Mouse (Mus musculus): ENCODE measurements around the gene Usp37. TPM values are rescaled to one million over a fixed set of nuclear protein-coding genes. Genes with fewer than 3 reads are reported as not detected.
A peak's percentile ranks its signal among the peaks of the same experiment; 100 is the strongest.

Gene Usp37
- polyA plus RNA-seq, 1 experiment from 2014 or later, result 8.3 TPM

- Histone ChIP-seq H3K9ac (ENCODE audit: low read length) (peak within 1 kb of the TSS; percentile 100), H3K4me1 (replicated peaks; ENCODE audit: control insufficient read depth, insufficient read depth) (peaks cover 3% of the 10 kb centered on the region)
- peak; percentile 99 for DNase-seq (ENCODE audit: low spot score)
Measured at GRCm38 (mm10) chr1:74390924-74391748, 152.9 kb downstream of the Usp37 start, which contains the start of gene Ctdsp1. Gene Ctdsp1, plus strand, starts transcription at chr1:74391509.

DNA sequence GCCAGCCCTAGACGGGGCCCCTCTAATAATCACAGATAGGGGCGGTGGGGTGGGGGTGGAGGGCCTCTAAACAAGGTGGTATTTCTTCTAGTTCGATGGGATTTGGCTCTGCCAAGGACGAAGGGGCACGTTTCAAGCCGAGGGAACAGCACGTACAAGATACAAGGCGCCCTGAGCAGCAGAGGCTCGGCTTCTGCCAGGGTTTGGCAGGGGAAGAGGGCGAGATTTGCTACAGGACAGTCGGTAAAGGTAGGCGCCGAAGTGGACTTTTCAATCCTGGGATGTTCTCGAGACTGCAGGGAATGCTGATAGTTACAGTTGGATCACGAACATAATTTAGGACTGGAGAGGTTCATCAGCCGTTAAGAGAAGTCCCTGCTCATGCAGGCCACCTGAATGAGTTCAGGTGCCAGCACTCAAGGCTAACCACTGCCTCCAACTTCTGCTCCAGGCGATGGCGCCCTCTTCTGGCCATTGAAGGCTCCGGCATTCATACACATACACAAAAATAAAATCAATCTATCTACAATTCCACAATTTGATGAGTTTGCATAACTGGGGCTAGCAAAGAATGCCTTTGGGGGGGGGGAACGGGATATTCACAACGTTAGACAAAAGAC, 153.7 kb downstream of the Usp37 start:
- peaks cover 11% of the 10 kb centered on the region for H3K36me3 ChIP-seq (ENCODE audit: control insufficient read depth, insufficient read depth, low read length)
- peak overlapping the region; percentile 54 for H3K9ac ChIP-seq (ENCODE audit: low read length)
- no peaks in the 10 kb centered on the region for H3K9me3 ChIP-seq (ENCODE audit: control insufficient read depth, low read length)
- peaks cover 3% of the 10 kb centered on the region for H3K4me1 ChIP-seq (replicated peaks; ENCODE audit: control insufficient read depth, insufficient read depth)
- TF ChIP-seq CTCF (IDR thresholded peaks at IDR 0.05; ENCODE audit: low read depth) (peak; percentile 87), EP300 (optimal IDR thresholded peaks at IDR 0.05) (no peak)
- H3K27me3 ChIP-seq (ENCODE audit: control insufficient read depth, insufficient read depth, low read length), result no peaks in the 10 kb centered on the region
- peak overlapping the region; percentile 100 for H3K27ac ChIP-seq (replicated peaks)
- 3% methylated on average over 21 of the region's 21 CpGs for WGBS
- no peak for ATAC-seq (ENCODE audit: low FRiP score, low TSS enrichment)
- DNase-seq (ENCODE audit: low spot score), result peak; percentile 81
- H3K4me3 ChIP-seq (ENCODE audit: low read depth, low read length), result peak overlapping the region; percentile 91
- peak overlapping the region; percentile 96 for H3K4me2 ChIP-seq (replicated peaks; ENCODE audit: low read depth)

More at GRCm38 (mm10) chr1:74390924-74391748, 152.9 kb downstream of the Usp37 start, which contains the start of gene Ctdsp1:
- 3% methylated on average over 48 of the region's 51 CpGs for WGBS
- Histone ChIP-seq H3K4me2 (replicated peaks; ENCODE audit: low read depth) (peak within 1 kb of the TSS; percentile 96), H3K36me3 (ENCODE audit: control insufficient read depth, insufficient read depth, low read length) (peaks cover 11% of the 10 kb centered on the region), H3K9me3 (ENCODE audit: control insufficient read depth, low read length) (no peaks in the 10 kb centered on the region), H3K4me3 (ENCODE audit: low read depth, low read length) (peak within 1 kb of the TSS; percentile 91), H3K27ac (replicated peaks) (peak within 1 kb of the TSS; percentile 100), H3K27me3 (ENCODE audit: control insufficient read depth, insufficient read depth, low read length) (no peaks in the 10 kb centered on the region)
- TF ChIP-seq CTCF (IDR thresholded peaks at IDR 0.05; ENCODE audit: low read depth), result peak; percentile 42; the same call in 1 of the 2 replicates
- peak; percentile 91 for TF ChIP-seq EP300 (optimal IDR thresholded peaks at IDR 0.05)
- ATAC-seq (ENCODE audit: low FRiP score, low TSS enrichment), result peak; percentile 85

DNA sequence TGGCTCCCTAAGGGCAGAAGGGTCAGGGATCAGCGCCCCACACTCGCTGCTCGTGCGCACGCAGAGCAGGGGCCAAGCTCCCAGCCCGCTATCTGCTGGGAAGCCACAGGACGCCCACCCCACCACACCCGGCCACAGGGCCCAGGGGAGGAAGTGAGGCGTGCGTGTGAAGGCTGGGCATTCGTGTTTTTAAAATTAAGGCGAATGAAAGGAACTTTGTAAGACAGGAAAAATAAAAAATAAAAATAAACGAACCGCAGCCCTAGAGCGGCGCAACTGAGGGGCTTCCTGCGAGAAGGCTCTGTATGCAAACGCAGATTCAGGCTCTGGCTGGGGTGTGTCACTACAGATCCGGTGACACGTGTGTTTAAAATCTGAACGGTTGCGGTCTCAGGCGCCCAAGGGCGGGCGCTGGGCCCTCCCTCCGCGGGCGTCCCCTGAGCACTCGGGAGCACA, 154.2 kb downstream of the Usp37 start:
- no peaks in the 10 kb centered on the region for H3K27me3 ChIP-seq (ENCODE audit: control insufficient read depth, insufficient read depth, low read length)
- H3K9me3 ChIP-seq (ENCODE audit: control insufficient read depth, low read length), result no peaks in the 10 kb centered on the region
- TF ChIP-seq EP300 (optimal IDR thresholded peaks at IDR 0.05) (no peak), CTCF (IDR thresholded peaks at IDR 0.05; ENCODE audit: low read depth) (no peak)
- DNase-seq (ENCODE audit: low spot score) (no peak), ATAC-seq (ENCODE audit: low FRiP score, low TSS enrichment) (no peak)
- H3K9ac ChIP-seq (ENCODE audit: low read length), result peak overlapping the region; percentile 54
- peaks cover 3% of the 10 kb centered on the region for H3K4me1 ChIP-seq (replicated peaks; ENCODE audit: control insufficient read depth, insufficient read depth)
- H3K27ac ChIP-seq (replicated peaks), result peak overlapping the region; percentile 100
- H3K36me3 ChIP-seq (ENCODE audit: control insufficient read depth, insufficient read depth, low read length), result peaks cover 9% of the 10 kb centered on the region
- H3K4me2 ChIP-seq (replicated peaks; ENCODE audit: low read depth), result peak overlapping the region; percentile 96
- peak overlapping the region; percentile 91; the same call in 1 of the 2 replicates for H3K4me3 ChIP-seq (ENCODE audit: low read depth, low read length)
- 7% methylated on average over 29 of the region's 29 CpGs for WGBS

- DNase-seq (ENCODE audit: low spot score), result no peak
- ATAC-seq (ENCODE audit: low FRiP score, low TSS enrichment), result no peak
- no peak overlapping the region for H3K27ac ChIP-seq (replicated peaks)
- H3K36me3 ChIP-seq (ENCODE audit: control insufficient read depth, insufficient read depth, low read length), result no peaks in the 10 kb centered on the region
- no peaks in the 10 kb centered on the region for H3K9me3 ChIP-seq (ENCODE audit: control insufficient read depth, low read length)
- 83% methylated on average over 7 of the region's 7 CpGs for WGBS
- peaks cover 3% of the 10 kb centered on the region for H3K4me1 ChIP-seq (replicated peaks; ENCODE audit: control insufficient read depth, insufficient read depth)
- H3K4me2 ChIP-seq (replicated peaks; ENCODE audit: low read depth), result no peak overlapping the region
- H3K4me3 ChIP-seq (ENCODE audit: low read depth, low read length), result no peak overlapping the region
- H3K9ac ChIP-seq (ENCODE audit: low read length), result no peak overlapping the region
- H3K27me3 ChIP-seq (ENCODE audit: control insufficient read depth, insufficient read depth, low read length), result no peaks in the 10 kb centered on the region
- TF ChIP-seq EP300 (optimal IDR thresholded peaks at IDR 0.05), result no peak
- no peak for TF ChIP-seq CTCF (IDR thresholded peaks at IDR 0.05; ENCODE audit: low read depth)
Measured at GRCm38 (mm10) chr1:74388398-74388920, 155.6 kb downstream of the Usp37 start.

- no peak for TF ChIP-seq CTCF (IDR thresholded peaks at IDR 0.05; ENCODE audit: low read depth)
- no peak for TF ChIP-seq EP300 (optimal IDR thresholded peaks at IDR 0.05)
- Histone ChIP-seq H3K4me3 (ENCODE audit: low read depth, low read length) (peak overlapping the region; percentile 51), H3K4me1 (replicated peaks; ENCODE audit: control insufficient read depth, insufficient read depth) (peaks cover 3% of the 10 kb centered on the region), H3K9ac (ENCODE audit: low read length) (no peak overlapping the region), H3K36me3 (ENCODE audit: control insufficient read depth, insufficient read depth, low read length) (no peaks in the 10 kb centered on the region), H3K9me3 (ENCODE audit: control insufficient read depth, low read length) (no peaks in the 10 kb centered on the region), H3K27me3 (ENCODE audit: control insufficient read depth, insufficient read depth, low read length) (no peaks in the 10 kb centered on the region), H3K4me2 (replicated peaks; ENCODE audit: low read depth) (peak overlapping the region; percentile 66), H3K27ac (replicated peaks) (peak overlapping the region; percentile 99)
- 44% methylated on average over 15 of the region's 15 CpGs for WGBS
- ATAC-seq (ENCODE audit: low FRiP score, low TSS enrichment) (no peak), DNase-seq (ENCODE audit: low spot score) (no peak)
Measured at GRCm38 (mm10) chr1:74387386-74387988, 156.6 kb downstream of the Usp37 start.

Measured in stomach, postnatal 0 days (tissue).